Mouse (Mus musculus): ENCODE results near the gene Bloc1s5.
"Not testable (repeated sequence)": the region's sequence is repeated elsewhere in the genome, so short reads cannot be mapped to it uniquely, and the experiment has no call there.

Bloc1s5 gene

DNA sequence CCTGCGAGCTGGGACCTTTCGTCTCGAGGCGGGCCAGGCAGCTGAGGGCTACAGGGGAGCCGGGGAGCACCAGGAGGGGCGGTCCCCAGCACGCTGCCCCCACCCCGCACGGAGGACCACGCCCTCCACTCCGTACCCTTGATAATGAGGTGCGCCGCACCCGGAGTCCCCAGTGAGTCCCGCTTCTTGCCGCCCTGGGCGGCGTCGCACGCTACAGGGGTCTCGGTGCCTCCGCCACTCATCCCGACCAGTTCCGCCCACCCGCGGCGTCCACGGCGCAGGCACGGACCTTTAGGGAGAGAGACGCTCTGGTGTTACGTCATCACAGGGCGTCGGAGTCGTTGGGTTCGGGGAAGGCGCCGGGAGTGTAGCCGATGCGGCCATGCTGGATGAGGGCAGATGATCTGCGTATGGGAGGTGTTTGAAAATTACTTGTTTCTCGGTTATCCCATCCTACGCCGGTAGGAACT is at the start of gene Bloc1s5:
Bloc1s5 (minus strand) TSS at position 310 of the 470 bp plus-strand sequence.
- DNase-seq (ENCODE audit: low read depth in 1 of 2, low spot score in 2 of 2), result peak; percentile 63 to 83

- no peak for DNase-seq (ENCODE audit: low read depth in 1 of 2, low spot score in 2 of 2)
Measured at GRCm38 (mm10) chr13:38672336-38672735, 37.4 kb upstream of the Bloc1s5 start.

DNA sequence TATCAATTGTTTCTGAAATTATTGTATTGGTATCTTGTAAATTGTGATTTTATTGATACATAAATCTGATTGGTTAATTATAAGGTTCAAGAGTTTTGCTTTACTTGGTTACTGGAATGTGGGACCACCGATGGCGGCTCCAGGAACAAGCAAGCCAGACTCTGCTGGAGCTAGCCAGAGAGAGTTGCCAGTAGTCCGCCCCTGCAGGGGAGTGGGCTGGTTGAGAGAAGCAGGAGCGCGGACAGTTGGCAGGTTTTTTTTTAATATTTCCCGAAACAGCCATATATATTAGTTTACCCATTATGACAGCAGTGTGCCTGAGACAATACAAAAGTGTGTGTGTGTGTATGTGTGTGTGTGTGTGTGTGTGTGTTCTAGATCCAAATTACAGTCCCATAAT is 36.5 kb upstream of the Bloc1s5 start:
- DNase-seq (ENCODE audit: low read depth in 1 of 2, low spot score in 2 of 2), result not testable (repeated sequence)

GRCm38 (mm10) chr13:38670051-38670450 is 35.1 kb upstream of the Bloc1s5 start:
- no peak for DNase-seq (ENCODE audit: low read depth in 1 of 2, low spot score in 2 of 2)

- peak; percentile 5 to 21 for DNase-seq (ENCODE audit: low read depth in 1 of 2, low spot score in 2 of 2)
Measured at GRCm38 (mm10) chr13:38668514-38668913, 33.6 kb upstream of the Bloc1s5 start.

DNA sequence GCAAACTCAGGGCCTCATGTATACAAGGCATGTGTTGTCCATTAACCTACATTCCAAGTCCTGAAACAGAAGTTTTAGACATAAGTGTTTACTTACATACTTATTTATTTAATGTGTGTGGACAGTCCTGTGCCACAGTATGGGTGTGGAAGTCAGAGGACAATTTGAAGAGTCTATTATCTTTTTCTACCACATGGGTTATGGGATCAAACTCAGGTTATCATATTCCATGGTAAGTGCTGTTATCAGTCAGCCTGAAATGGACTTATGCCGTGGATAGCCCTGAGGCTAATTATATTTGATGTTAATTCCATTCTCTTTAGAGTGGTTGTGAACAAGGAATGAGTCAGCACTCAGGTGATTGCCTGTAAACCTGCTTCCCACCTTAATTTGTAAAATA is 29.8 kb upstream of the Bloc1s5 start:
- no peak for DNase-seq (ENCODE audit: low read depth in 1 of 2, low spot score in 2 of 2)

- DNase-seq (ENCODE audit: low read depth in 1 of 2, low spot score in 2 of 2), result no peak
Measured at GRCm38 (mm10) chr13:38659524-38660136, 24.7 kb upstream of the Bloc1s5 start.

GRCm38 (mm10) chr13:38658528-38659280 is 23.8 kb upstream of the Bloc1s5 start, which contains the start of gene Eef1e1:
Eef1e1 (minus strand) TSS chr13:38659058.
- DNase-seq (ENCODE audit: low read depth in 1 of 2, low spot score in 2 of 2), result peak; percentile 95 to 97

GRCm38 (mm10) chr13:38657865-38658264 is 23.0 kb upstream of the Bloc1s5 start:
- no peak for DNase-seq (ENCODE audit: low read depth in 1 of 2, low spot score in 2 of 2)

DNA sequence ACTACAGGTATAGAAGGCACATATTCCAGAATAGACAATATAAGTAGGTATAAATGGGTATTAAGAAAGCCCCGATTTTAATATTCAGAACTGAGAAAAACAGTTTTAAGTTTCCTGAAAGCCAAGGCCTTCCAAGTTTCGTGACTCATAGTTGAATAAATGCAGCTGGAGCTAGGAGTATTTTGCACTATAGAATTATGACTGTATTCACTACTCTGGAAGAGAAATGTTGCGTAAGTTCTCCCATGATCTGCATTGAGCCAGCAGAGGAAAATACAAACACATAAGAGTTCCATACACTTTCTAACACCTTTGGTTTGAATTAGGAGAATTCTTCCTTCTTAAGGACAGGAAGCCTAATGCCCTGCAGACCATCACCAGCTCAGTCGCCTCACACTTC is 15.4 kb upstream of the Bloc1s5 start:
- DNase-seq (ENCODE audit: low read depth in 1 of 2, low spot score in 2 of 2), result no peak

GRCm38 (mm10) chr13:38649069-38649468 is 14.2 kb upstream of the Bloc1s5 start:
- no peak for DNase-seq (ENCODE audit: low read depth in 1 of 2, low spot score in 2 of 2)

DNA sequence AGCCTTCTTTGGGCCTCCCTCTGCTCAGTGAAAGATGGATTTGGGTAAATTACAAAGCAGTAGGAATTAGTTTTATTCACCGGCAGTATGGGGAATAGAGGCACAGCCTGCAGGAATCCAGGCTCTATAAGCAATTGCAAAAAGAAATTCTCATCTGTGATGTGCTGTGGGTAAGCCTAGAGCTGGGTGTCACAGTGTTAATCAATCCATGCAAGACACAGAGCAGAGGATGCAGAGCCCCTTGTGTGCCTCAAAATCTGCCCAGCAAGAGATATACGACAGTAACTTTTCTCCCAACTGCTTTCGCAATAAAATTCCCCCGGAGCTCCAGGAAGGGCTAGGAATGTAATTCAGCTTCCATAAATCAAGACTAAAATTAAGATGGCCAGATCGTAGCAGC is 6.5 kb upstream of the Bloc1s5 start:
- no peak for DNase-seq (ENCODE audit: low read depth in 1 of 2, low spot score in 2 of 2)

- DNase-seq (ENCODE audit: low read depth in 1 of 2, low spot score in 2 of 2), result no peak
Measured at GRCm38 (mm10) chr13:38640961-38641360, 6.1 kb upstream of the Bloc1s5 start.

DNA sequence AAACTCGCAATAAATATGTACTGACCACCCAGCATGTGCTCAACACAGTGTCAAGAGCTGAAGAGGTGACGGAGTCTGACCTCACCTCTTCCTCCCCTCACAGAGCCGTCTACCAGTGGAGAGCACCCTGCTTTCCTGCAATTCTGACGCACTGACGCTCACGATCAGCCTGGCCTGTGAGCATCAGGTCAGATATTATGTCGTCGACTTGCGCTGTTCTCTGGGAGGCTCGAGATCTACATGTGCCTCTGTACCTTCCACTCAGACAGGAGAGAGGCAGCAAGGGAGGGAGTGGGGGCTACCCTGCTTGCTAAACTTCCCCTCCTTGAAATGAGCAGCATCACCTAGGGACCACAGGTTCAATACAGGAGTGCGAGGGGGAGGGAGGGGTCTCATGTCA is 3.8 kb upstream of the Bloc1s5 start:
- no peak for DNase-seq (ENCODE audit: low read depth in 1 of 2, low spot score in 2 of 2)

DNA sequence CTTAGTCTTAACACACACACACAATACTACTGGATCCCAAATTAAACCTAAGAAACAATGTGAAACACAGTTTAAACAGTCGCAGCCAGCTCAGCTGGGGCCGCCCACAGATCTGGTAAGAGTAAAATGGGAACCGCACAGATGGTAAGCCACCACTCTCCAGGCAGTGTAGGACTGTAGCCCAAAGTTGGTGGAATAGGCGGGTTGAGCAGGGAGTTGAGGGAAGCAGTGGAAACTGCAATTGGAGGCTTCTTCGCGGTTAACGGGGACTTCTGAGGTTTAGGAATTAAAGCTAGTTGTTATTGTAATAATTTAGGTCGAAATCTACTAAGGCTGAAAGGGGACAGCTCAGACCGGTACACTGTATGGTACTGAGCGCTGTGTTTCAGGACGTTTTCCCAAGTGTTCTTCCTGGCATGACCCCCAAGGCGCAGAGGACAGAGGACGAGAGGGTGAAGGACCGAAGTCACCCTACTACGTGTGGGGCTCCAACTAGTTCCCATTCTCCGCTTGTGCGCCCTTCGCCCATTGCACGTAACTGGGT is 581 bp downstream of the Bloc1s5 start:
- peak in 1 of 2 experiments; percentile 7 for DNase-seq (ENCODE audit: low read depth in 1 of 2, low spot score in 2 of 2)

DNA sequence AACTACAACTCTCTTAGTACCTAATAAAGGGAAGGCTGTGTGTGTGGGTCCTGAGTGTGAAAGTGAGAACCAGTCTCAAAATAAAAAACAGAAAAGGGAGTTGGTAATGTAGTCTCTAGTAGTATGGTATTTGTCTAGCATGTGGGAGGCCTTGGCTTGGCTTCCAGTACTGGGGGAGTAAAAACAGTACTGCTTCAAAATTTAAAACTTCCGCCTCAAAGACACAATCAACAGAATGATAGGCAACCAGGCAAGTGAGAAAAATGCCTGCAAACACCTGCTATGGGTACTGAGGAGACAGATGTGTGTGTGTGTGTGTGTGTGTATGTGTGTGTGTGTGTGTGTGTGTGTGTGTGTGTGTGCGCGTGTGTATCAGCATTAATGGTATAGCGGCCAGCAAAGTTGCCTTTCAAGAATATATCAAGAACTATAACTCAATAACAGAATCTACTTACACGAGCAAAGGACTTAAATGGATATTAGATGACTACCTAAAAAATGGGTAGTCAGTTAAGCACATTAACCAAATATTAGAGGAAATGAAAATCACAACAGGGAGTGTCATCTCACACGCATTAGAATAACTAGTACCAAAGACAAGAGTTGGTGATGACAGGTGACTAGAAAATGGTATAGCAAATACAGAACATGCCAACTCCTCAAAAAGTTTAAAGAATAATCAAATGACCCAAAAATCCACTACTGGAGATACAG is 1.5 kb downstream of the Bloc1s5 start:
- DNase-seq (ENCODE audit: low read depth in 1 of 2, low spot score in 2 of 2), result no peak

- no peak for DNase-seq (ENCODE audit: low read depth in 1 of 2, low spot score in 2 of 2)
Measured at GRCm38 (mm10) chr13:38632556-38632955, 2.4 kb downstream of the Bloc1s5 start.

GRCm38 (mm10) chr13:38626229-38626525 is 8.7 kb downstream of the Bloc1s5 start:
- no peak for DNase-seq (ENCODE audit: low read depth in 1 of 2, low spot score in 2 of 2)

DNA sequence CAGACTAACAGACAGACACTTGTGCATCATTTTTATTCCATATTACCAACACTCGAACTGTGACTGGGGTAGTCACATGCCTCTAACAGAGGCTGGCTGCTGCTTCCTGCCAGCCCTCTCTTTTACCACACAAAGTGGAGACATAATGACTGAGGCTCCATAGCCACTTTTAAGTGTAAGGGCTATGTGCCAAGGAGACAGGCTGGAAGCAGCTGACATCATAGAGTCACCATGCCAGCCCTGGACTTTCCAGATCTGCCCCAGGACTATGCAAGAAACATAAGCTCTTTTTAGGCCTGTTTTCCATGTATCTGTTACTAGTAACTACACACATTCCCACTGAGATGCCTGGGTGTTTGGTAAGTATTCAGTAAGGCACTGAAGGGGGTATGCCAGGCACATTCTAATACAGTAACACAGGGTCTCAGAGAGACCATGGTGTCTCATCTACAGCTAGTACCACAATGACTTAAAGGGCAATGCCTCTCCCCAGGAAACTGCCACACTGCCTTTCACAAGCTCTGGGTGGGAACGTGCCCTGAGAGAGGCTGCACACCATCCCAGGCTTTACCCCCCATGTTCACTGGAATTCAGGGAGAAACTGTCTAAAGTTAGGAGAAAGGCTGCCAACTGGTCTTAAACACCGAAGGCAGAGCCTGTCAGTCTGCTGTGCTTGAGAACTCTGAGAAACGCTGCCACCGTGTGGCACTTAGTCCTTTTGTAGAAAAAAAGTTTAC is 9.2 kb downstream of the Bloc1s5 start:
- DNase-seq (ENCODE audit: low read depth in 1 of 2, low spot score in 2 of 2), result no peak

DNA sequence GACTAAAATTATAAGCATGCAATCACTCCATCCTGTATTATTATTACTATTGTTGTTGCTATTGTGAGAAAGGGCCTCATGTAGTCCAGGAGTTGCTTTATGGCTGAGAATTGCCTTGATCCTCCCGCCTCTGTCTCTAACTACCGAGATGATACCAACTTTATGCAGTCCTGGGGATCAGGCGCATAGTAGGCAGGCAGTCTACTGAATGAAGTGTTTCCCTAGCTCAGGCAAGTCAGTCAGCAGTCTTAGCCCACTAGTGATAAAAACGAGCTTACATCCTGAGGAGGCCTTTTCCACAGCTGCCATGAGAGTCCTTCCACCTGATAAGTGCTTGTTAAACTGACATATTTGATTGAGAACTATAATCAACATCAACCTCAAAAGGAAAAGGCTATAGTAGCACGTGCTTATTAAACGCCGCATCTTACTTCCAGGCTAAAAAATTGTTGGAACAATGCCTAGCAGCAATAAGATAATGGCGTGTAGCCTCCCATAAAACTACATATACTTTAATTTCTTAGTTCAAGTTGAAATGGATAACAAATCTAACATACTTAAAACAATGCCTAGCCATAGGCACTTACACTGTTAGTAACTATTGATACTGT is 10.5 kb downstream of the Bloc1s5 start:
- no peak for DNase-seq (ENCODE audit: low read depth in 1 of 2, low spot score in 2 of 2)

GRCm38 (mm10) chr13:38623296-38623695 is 11.6 kb downstream of the Bloc1s5 start:
- DNase-seq (ENCODE audit: low read depth in 1 of 2, low spot score in 2 of 2), result no peak
